Mouse (Mus musculus): ENCODE measurements around the gene Olfr491. TPM values are rescaled to one million over a fixed set of nuclear protein-coding genes. Genes with fewer than 3 reads are reported as not detected.

The Olfr491 gene
- polyA plus RNA-seq (2015; fragmentation: Nextera tagmentation; extraction: Ambion mirVana), result not detected in 2 replicates

- Histone ChIP-seq H3K4me1 (no peaks in the 10 kb centered on the region), H3K4me2 (no peak within 1 kb of the TSS), H3K36me3 (no peaks in the 10 kb centered on the region), H3K9me3 (no peaks in the 10 kb centered on the region), H3K27me3 (replicated peaks) (no peaks in the 10 kb centered on the region), H3K9ac (no peak within 1 kb of the TSS), H3K4me3 (replicated peaks) (no peak within 1 kb of the TSS), H3K27ac (no peak within 1 kb of the TSS)
- WGBS, result 52% methylated on average over 1 of the region's 1 CpGs
- ATAC-seq (ENCODE audit: insufficient read depth, low FRiP score, low read depth), result no peak
These were observed at the start of gene Olfr491 for GRCm38 (mm10) chr7:108313151-108313550. Olfr491 (plus strand) TSS chr7:108313451.

DNA sequence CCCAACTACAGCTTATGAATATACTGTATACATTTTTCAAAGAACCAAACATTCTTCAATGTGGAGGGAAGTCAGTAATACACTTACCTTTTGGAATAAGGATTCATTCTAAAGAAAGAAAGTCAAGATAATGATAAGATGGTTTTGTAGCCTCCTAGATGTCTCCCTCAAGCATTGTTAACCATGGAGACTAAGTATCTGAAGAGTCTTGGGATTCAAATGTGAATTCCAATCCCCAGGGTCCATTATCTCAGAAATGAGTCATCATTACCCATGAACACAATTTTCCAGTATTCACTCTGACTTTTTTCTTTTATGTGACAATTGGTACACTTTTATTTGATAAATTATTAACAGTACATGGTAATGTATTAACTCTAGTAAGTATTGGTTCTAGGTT, 24.4 kb upstream of the Olfr491 start, which contains the start of gene Olfr490:
TSS of gene Olfr490 (minus strand) at position 101 of the 400 bp plus-strand sequence.
- H3K9me3 ChIP-seq, result no peaks in the 10 kb centered on the region
- no peak within 1 kb of the TSS for H3K4me2 ChIP-seq
- H3K9ac ChIP-seq, result no peak within 1 kb of the TSS
- H3K36me3 ChIP-seq, result no peaks in the 10 kb centered on the region
- no peak within 1 kb of the TSS for H3K27ac ChIP-seq
- ATAC-seq (ENCODE audit: insufficient read depth, low FRiP score, low read depth), result no peak
- H3K4me3 ChIP-seq (replicated peaks), result no peak within 1 kb of the TSS
- H3K4me1 ChIP-seq, result no peaks in the 10 kb centered on the region
- no peaks in the 10 kb centered on the region for H3K27me3 ChIP-seq (replicated peaks)

- no peak within 1 kb of the TSS for H3K4me3 ChIP-seq (replicated peaks)
- no peaks in the 10 kb centered on the region for H3K36me3 ChIP-seq
- H3K4me1 ChIP-seq, result no peaks in the 10 kb centered on the region
- H3K9ac ChIP-seq, result no peak within 1 kb of the TSS
- whole genome bisulfite sequencing, result 77% methylated on average over 2 of the region's 2 CpGs
- no peaks in the 10 kb centered on the region for H3K27me3 ChIP-seq (replicated peaks)
- no peaks in the 10 kb centered on the region for H3K9me3 ChIP-seq
- H3K27ac ChIP-seq, result no peak within 1 kb of the TSS
- no peak within 1 kb of the TSS for H3K4me2 ChIP-seq
- no peak for ATAC-seq (ENCODE audit: insufficient read depth, low FRiP score, low read depth)
These were observed 10.3 kb downstream of the Olfr491 start, which contains the start of gene Olfr492 for GRCm38 (mm10) chr7:108323574-108323973. Olfr492 (minus strand) TSS chr7:108323674.

DNA sequence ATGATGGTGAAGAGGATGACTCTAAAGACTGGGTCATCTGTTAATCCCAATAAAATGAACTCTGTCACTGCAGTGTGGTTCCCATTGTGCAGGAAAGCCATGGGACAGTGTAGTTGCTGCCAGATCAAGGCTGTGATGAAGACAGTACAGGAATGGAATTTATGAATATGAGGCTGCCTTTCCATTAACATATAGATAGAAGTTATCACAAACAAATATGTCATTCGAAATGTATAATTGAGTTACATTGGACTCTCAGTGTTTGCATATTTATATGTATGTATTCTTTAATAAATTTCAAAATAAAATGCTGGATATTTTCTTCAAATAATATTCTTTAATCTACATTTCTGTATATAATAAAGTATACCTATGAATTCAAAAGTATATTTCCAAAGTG, 33.6 kb downstream of the Olfr491 start, which contains the start of gene Olfr493:
TSS of gene Olfr493 (minus strand) at position 101 of the 400 bp plus-strand sequence.
- Histone ChIP-seq H3K9ac (no peak within 1 kb of the TSS), H3K4me1 (no peaks in the 10 kb centered on the region), H3K36me3 (no peaks in the 10 kb centered on the region), H3K4me2 (no peak within 1 kb of the TSS), H3K27ac (no peak within 1 kb of the TSS), H3K27me3 (replicated peaks) (no peaks in the 10 kb centered on the region), H3K4me3 (replicated peaks) (no peak within 1 kb of the TSS), H3K9me3 (no peaks in the 10 kb centered on the region)
- no peak for ATAC-seq (ENCODE audit: insufficient read depth, low FRiP score, low read depth)
- 80% methylated on average over 1 of the region's 1 CpGs for WGBS

- H3K4me2 ChIP-seq, result no peak within 1 kb of the TSS
- H3K4me3 ChIP-seq (replicated peaks), result no peak within 1 kb of the TSS
- H3K27ac ChIP-seq, result no peak within 1 kb of the TSS
- no peaks in the 10 kb centered on the region for H3K4me1 ChIP-seq
- H3K36me3 ChIP-seq, result no peaks in the 10 kb centered on the region
- H3K9me3 ChIP-seq, result no peaks in the 10 kb centered on the region
- H3K9ac ChIP-seq, result no peak within 1 kb of the TSS
- 74% methylated on average over 3 of the region's 3 CpGs for WGBS
- no peak for ATAC-seq (ENCODE audit: insufficient read depth, low FRiP score, low read depth)
- H3K27me3 ChIP-seq (replicated peaks), result no peaks in the 10 kb centered on the region
These were observed 51.8 kb downstream of the Olfr491 start, which contains the start of gene Olfr494 for GRCm38 (mm10) chr7:108365035-108365434. Olfr494 (plus strand) TSS chr7:108365335.

Other genes with a start within 250 kb of the Olfr491 start
- not detected in 2 replicates for gene Olfr480, start 246.1 kb upstream of the Olfr491 start, polyA plus RNA-seq (2015; fragmentation: Nextera tagmentation; extraction: Ambion mirVana)
- not detected in 2 replicates for gene Olfr481, start 233.6 kb upstream of the Olfr491 start, polyA plus RNA-seq (2015; fragmentation: Nextera tagmentation; extraction: Ambion mirVana)
- gene Olfr482, start 215.9 kb upstream of the Olfr491 start, polyA plus RNA-seq (2015; fragmentation: Nextera tagmentation; extraction: Ambion mirVana), result 0.24 TPM in 1 of 2 replicates, not detected in the other
- gene Olfr483, start 212.6 kb upstream of the Olfr491 start, polyA plus RNA-seq (2015; fragmentation: Nextera tagmentation; extraction: Ambion mirVana), result not detected in 2 replicates
- gene Olfr484, start 186.0 kb upstream of the Olfr491 start, polyA plus RNA-seq (2015; fragmentation: Nextera tagmentation; extraction: Ambion mirVana), result not detected in 2 replicates
- not detected in 2 replicates for gene Olfr485, start 153.6 kb upstream of the Olfr491 start, polyA plus RNA-seq (2015; fragmentation: Nextera tagmentation; extraction: Ambion mirVana)
- gene Olfr486, start 140.7 kb upstream of the Olfr491 start, polyA plus RNA-seq (2015; fragmentation: Nextera tagmentation; extraction: Ambion mirVana), result not detected in 2 replicates
- not detected in 2 replicates for gene Olfr487, start 98.8 kb upstream of the Olfr491 start, polyA plus RNA-seq (2015; fragmentation: Nextera tagmentation; extraction: Ambion mirVana)
- gene Olfr488, start 55.1 kb upstream of the Olfr491 start, polyA plus RNA-seq (2015; fragmentation: Nextera tagmentation; extraction: Ambion mirVana), result not detected in 2 replicates
- gene Olfr490, start 24.5 kb upstream of the Olfr491 start, polyA plus RNA-seq (2015; fragmentation: Nextera tagmentation; extraction: Ambion mirVana), result not detected in 2 replicates
- gene Olfr492, start 10.2 kb downstream of the Olfr491 start, polyA plus RNA-seq (2015; fragmentation: Nextera tagmentation; extraction: Ambion mirVana), result not detected in 2 replicates
- not detected in 2 replicates for gene Olfr493, start 33.5 kb downstream of the Olfr491 start, polyA plus RNA-seq (2015; fragmentation: Nextera tagmentation; extraction: Ambion mirVana)
- gene Olfr494, start 51.9 kb downstream of the Olfr491 start, polyA plus RNA-seq (2015; fragmentation: Nextera tagmentation; extraction: Ambion mirVana), result not detected in 2 replicates
- not detected in 2 replicates for gene Olfr495, start 79.7 kb downstream of the Olfr491 start, polyA plus RNA-seq (2015; fragmentation: Nextera tagmentation; extraction: Ambion mirVana)
- gene Olfr497, start 107.0 kb downstream of the Olfr491 start, polyA plus RNA-seq (2015; fragmentation: Nextera tagmentation; extraction: Ambion mirVana), result not detected in 2 replicates
- not detected in 2 replicates for gene Olfr498, start 151.9 kb downstream of the Olfr491 start, polyA plus RNA-seq (2015; fragmentation: Nextera tagmentation; extraction: Ambion mirVana)
- gene Olfr502, start 211.6 kb downstream of the Olfr491 start, polyA plus RNA-seq (2015; fragmentation: Nextera tagmentation; extraction: Ambion mirVana), result not detected in 2 replicates
- not detected in 2 replicates for gene Olfr503, start 231.1 kb downstream of the Olfr491 start, polyA plus RNA-seq (2015; fragmentation: Nextera tagmentation; extraction: Ambion mirVana)